Mouse (Mus musculus) forebrain, embryonic 15.5 days (tissue): Measurements from ENCODE around the gene Lypla2. TPM values are rescaled to one million over a fixed set of nuclear protein-coding genes. Genes with fewer than 3 reads are reported as not detected.

Source experiments
- ATAC-seq: fragments of 200-750 bp; cut with Nextera tagmentation; replicated peaks from 2 replicates; pipeline ENCODE4 v1.8.0; 2017; ENCODE audit warnings: mild to moderate bottlenecking, moderate TSS enrichment, moderate library complexity
- H3K27ac ChIP-seq: fragments of 300-500 bp; sonication (generic); replicated peaks from 2 replicates; pipeline ENCODE4 v1.5.1; 2015; ENCODE audit warnings: mild to moderate bottlenecking, inconsistent platforms
- H3K27me3 ChIP-seq: fragments of 300-500 bp; sonication (generic); 2 replicates; pipeline ENCODE4 v1.6.1; 2015; ENCODE audit warnings: inconsistent platforms
- H3K36me3 ChIP-seq: fragments of 300-500 bp; sonication (generic); 2 replicates; pipeline ENCODE4 v1.6.1; 2015; ENCODE audit warnings: mild to moderate bottlenecking, inconsistent platforms
- H3K4me1 ChIP-seq: fragments of 300-500 bp; sonication (generic); 2 replicates; pipeline ENCODE4 v1.6.1; 2015; ENCODE audit warnings: inconsistent platforms
- H3K4me2 ChIP-seq: fragments of 300-500 bp; sonication (generic); replicated peaks from 2 replicates; pipeline ENCODE4 v1.6.1; 2015; ENCODE audit warnings: mild to moderate bottlenecking, inconsistent platforms
- H3K4me3 ChIP-seq: fragments of 300-500 bp; sonication (generic); 2 replicates; pipeline ENCODE4 v1.5.1; 2015; ENCODE audit warnings: mild to moderate bottlenecking, inconsistent platforms
- H3K9ac ChIP-seq: fragments of 300-500 bp; sonication (generic); replicated peaks from 2 replicates; pipeline ENCODE4 v1.6.1; 2015; ENCODE audit warnings: mild to moderate bottlenecking, inconsistent platforms
- H3K9me3 ChIP-seq: fragments of 300-500 bp; sonication (generic); 2 replicates; pipeline ENCODE4 v1.6.1; 2016; ENCODE audit warnings: inconsistent platforms
- WGBS: fragments of 180-500 bp; shearing (Covaris S2); methylation state at CpG from one replicate; pipeline ENCODE4 v1.1.7; 2015; ENCODE audit warnings: mixed read lengths; 5-methylcytosine and 5-hydroxymethylcytosine counted together
- polyA plus RNA-seq: library from polyadenylated mRNA; unstranded; fragments of >200 nt; fragmentation: Nextera tagmentation; extraction: Ambion mirVana; gene quantifications from 2 replicates; pipeline ENCODE4 v1.2.1, GENCODE M21; 2015

The Lypla2 gene
- polyA plus RNA-seq, 1 experiment from 2014 or later: 180 TPM

DNA sequence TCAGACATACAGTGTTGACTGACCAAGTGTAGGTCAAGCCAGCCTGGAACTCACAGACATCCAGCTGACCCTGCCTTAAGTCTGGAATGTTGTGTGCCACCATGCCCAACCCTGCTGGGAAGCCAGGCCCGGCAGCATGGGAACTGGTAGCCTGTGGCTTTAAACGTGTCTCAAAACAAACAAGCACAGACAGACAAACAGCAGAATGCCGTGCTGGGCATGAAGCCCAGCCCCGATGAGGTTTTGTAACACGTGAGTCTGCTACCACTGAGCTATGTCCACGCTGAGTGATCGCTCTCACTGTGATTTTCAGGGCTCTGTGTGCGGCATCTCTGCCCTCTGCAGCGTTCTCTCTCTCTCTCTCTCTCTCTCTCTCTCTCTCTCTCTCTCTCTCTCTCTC is 16.5 kb downstream of the Lypla2 start:
- Histone ChIP-seq H3K4me1 (no peaks in the 10 kb centered on the region), H3K4me3 (no peak overlapping the region), H3K4me2 (no peak overlapping the region), H3K27ac (no peak overlapping the region), H3K9ac (no peak overlapping the region), H3K36me3 (peaks cover 37% of the 10 kb centered on the region), H3K27me3 (no peaks in the 10 kb centered on the region), H3K9me3 (no peaks in the 10 kb centered on the region)
- WGBS: 82% methylated on average over 9 of the region's 9 CpGs
- ATAC-seq: no peak

DNA sequence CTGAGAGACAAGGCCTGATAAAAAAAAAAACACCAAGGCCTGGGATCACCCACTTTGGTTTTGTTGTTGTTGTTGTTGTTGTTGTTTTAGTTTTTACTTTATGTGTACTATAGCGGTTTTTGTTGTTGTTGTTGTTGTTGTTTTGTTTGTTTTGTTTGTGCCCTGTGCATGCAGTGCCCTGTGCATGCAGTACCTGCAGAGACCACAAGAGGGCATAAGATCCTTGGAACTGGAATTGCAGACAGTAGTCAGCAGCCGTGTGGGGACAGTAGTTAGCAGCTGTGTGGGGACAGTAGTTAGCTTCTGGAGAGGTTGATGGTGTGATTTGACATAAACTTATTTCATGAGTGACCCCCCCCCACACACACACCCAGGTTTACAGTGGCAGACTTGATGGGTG is 18.2 kb downstream of the Lypla2 start:
- H3K36me3 ChIP-seq: peaks cover 37% of the 10 kb centered on the region

DNA sequence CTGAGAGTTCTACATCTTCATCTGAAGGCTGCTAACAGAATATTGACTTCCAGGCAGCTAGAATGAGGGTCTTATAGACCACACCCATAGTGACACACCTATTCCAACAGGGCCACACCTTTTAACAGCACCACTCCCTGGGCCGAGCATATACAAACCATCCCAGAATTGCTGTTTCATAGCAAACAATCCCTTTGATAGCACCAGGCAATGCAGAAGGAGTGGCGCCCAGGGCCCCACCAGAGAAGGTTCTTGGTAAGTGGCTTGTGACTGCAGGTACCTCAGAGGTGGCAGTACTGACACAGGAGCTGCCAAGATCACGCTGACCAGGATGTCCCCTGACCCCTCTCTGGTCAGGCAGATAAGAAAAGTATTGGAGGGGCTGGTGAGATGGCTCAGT is 19.2 kb downstream of the Lypla2 start:
- H3K4me3 ChIP-seq: no peak overlapping the region
- no peak overlapping the region for H3K27ac ChIP-seq
- H3K9me3 ChIP-seq: no peaks in the 10 kb centered on the region
- no peak overlapping the region for H3K4me2 ChIP-seq
- WGBS: 92% methylated on average over 3 of the region's 3 CpGs
- H3K36me3 ChIP-seq: peaks cover 28% of the 10 kb centered on the region
- no peak overlapping the region for H3K9ac ChIP-seq
- peaks cover 2% of the 10 kb centered on the region for H3K4me1 ChIP-seq
- no peak for ATAC-seq
- no peaks in the 10 kb centered on the region for H3K27me3 ChIP-seq

More for the DNA sequence above, 18.2 kb downstream of the Lypla2 start:
- no peaks in the 10 kb centered on the region for H3K27me3 ChIP-seq
- WGBS: 14% methylated on average over 2 of the region's 2 CpGs
- no peak overlapping the region for H3K27ac ChIP-seq
- H3K9me3 ChIP-seq: no peaks in the 10 kb centered on the region
- H3K4me3 ChIP-seq: no peak overlapping the region
- peak; percentile 67; the same call in 1 of the 2 replicates for ATAC-seq
- no peak overlapping the region for H3K4me2 ChIP-seq
- no peaks in the 10 kb centered on the region for H3K4me1 ChIP-seq
- H3K9ac ChIP-seq: no peak overlapping the region

DNA sequence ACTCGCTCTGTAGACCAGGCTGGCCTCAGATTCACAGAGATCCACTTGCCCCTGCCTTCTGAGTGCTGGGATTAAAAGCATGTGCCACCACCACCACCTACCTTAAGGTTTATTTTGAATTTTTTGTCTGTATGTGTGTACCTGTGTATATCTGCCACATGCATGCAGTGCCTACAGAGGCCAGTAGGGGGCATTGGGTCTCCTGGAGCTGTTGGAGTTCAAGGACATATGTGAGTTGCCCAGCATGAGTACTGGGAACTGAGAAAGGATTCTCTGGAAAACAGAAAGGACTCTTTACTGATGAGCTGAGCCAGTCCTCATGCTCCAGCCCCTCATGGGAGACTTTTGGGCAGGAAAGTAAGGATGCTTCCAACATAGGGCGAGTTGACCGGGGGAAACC is 20.9 kb downstream of the Lypla2 start:
- 95% methylated on average over 3 of the region's 3 CpGs for WGBS
- no peak for ATAC-seq
- Histone ChIP-seq H3K9me3 (no peaks in the 10 kb centered on the region), H3K27me3 (no peaks in the 10 kb centered on the region), H3K4me3 (no peak overlapping the region), H3K9ac (no peak overlapping the region), H3K4me1 (peaks cover 14% of the 10 kb centered on the region), H3K4me2 (no peak overlapping the region), H3K27ac (no peak overlapping the region), H3K36me3 (peaks cover 28% of the 10 kb centered on the region)

DNA sequence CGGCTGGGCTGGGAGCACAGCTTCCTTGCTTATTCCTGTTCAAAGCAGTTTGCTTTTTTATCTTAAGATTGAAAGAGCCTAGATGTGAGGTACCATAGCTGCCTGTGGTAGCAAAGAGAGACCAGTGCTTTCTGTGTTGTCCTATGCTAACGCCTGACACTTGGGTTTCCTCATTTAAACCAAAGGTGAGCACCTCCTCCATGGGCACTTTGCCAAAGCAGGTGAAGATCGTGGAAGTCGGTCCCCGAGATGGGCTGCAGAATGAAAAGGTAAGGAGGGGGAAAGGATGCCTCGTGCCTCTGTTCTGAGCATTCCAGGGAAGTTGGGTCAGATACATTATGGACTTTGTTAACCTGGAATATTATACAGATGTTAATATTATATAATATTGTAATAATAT is 22.1 kb downstream of the Lypla2 start:
- Histone ChIP-seq H3K4me2 (no peak overlapping the region), H3K4me3 (no peak overlapping the region), H3K9me3 (no peaks in the 10 kb centered on the region), H3K36me3 (peaks cover 20% of the 10 kb centered on the region), H3K4me1 (peaks cover 19% of the 10 kb centered on the region), H3K27ac (no peak overlapping the region), H3K27me3 (no peaks in the 10 kb centered on the region), H3K9ac (no peak overlapping the region)
- WGBS: 92% methylated on average over 6 of the region's 6 CpGs
- ATAC-seq: no peak

DNA sequence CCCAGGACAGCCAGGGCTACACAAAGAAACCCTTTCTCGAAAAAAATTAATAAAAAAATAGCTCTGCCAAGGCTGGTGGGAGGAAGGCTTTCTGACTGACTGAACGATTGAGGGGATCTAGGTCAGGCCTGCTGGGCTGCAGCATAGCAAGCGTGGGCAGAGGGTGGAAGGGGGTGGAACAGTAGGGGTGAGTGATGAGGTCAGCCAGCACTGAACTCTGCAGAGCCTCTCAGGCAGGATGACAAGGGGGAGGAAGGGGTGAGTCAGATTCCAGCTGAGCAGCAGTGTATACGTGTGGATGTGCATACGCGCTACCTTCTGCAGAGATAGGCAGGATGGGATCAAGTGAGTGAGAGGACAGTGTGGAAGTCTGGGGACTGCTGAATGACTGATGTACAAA is 22.5 kb downstream of the Lypla2 start:
- no peaks in the 10 kb centered on the region for H3K9me3 ChIP-seq
- H3K27me3 ChIP-seq: no peaks in the 10 kb centered on the region
- H3K4me1 ChIP-seq: peaks cover 19% of the 10 kb centered on the region
- no peak overlapping the region for H3K4me2 ChIP-seq
- 74% methylated on average over 6 of the region's 6 CpGs for WGBS
- no peak overlapping the region for H3K27ac ChIP-seq
- no peak for ATAC-seq
- peaks cover 16% of the 10 kb centered on the region for H3K36me3 ChIP-seq
- no peak overlapping the region for H3K4me3 ChIP-seq
- no peak overlapping the region for H3K9ac ChIP-seq

DNA sequence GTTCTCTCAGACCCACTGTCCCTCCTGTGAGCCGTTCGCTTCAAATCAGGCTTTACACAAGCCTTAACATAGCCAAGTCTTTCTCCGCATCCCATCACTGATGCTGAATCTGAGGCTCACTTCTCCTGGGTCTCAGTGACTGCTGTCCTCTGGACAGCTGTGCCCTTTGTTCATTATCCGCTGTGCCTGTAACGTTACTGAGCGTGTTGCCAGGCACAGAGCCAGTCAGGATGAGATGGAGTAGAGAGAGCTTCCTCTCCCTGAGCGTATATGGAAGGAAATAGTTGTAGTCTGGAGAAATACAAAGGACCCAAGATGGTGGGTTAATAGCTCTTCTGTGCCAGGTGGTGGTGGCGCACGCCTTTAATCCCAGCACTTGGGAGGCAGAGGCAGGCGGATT is 23.0 kb downstream of the Lypla2 start:
- H3K4me3 ChIP-seq: no peak overlapping the region
- no peak overlapping the region for H3K4me2 ChIP-seq
- H3K9me3 ChIP-seq: no peaks in the 10 kb centered on the region
- WGBS: 83% methylated on average over 10 of the region's 10 CpGs
- ATAC-seq: no peak
- peaks cover 19% of the 10 kb centered on the region for H3K4me1 ChIP-seq
- peaks cover 15% of the 10 kb centered on the region for H3K36me3 ChIP-seq
- H3K27me3 ChIP-seq: no peaks in the 10 kb centered on the region
- H3K27ac ChIP-seq: no peak overlapping the region
- H3K9ac ChIP-seq: no peak overlapping the region

DNA sequence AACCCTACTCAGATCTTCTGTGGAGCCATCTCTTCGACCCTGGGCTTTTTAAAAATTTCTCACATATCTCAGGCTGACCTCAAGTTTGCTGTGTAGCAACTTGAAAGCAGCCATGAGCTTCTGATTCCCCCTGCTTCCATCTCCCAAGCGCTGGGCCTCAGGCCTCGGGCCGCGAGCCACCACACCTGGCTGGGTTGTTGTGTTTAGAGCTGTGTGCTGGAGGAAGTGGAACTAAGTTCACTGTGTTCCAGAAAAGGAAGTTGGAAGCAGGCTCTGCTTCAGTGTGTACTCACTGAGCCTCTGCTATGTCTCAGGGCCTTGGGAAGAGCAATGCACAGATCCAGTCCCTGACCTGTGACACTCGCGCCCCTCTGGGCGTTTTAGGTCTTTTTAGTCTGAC is 24.3 kb downstream of the Lypla2 start:
- Histone ChIP-seq H3K27ac (no peak overlapping the region), H3K27me3 (no peaks in the 10 kb centered on the region), H3K9me3 (no peaks in the 10 kb centered on the region), H3K9ac (no peak overlapping the region), H3K36me3 (peaks cover 15% of the 10 kb centered on the region), H3K4me3 (no peak overlapping the region), H3K4me1 (peaks cover 19% of the 10 kb centered on the region), H3K4me2 (no peak overlapping the region)
- 90% methylated on average over 8 of the region's 8 CpGs for WGBS
- ATAC-seq: no peak

DNA sequence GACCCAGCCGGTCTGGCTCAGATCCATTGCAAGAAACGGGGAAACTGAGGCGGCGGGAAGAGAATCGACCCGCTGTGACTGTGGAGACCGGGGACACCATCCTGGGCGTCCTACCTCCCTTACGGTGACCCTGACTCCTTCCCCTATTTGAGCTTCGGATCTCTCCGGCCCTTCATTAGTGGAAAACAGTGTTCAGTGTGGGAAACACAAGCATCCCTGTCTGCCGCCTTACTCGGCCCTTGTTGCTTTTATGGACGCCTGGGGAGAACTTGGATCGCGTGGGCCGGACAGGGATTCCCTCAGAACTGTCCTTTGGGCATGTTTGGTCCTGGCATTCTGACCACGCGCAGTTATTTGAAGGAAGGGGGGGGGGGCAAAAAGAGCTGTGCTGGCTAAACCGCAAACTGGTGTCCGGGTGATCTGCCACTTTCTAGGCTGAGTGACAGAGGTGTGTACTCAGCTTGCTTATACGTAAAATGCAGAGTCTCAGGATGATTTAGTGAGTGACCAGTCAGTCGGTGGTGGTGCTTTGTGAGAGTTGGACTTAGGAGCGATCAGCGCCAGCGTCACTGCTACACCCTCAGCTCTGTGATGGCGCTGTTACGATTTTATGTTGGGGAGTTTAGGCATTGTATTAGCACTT is 25.6 kb downstream of the Lypla2 start:
- H3K4me1 ChIP-seq: peaks cover 19% of the 10 kb centered on the region
- H3K9me3 ChIP-seq: no peaks in the 10 kb centered on the region
- peak; percentile 24 for ATAC-seq
- peak overlapping the region; percentile 54 for H3K4me3 ChIP-seq
- peak overlapping the region; percentile 64 for H3K9ac ChIP-seq
- no peaks in the 10 kb centered on the region for H3K27me3 ChIP-seq
- peaks cover 10% of the 10 kb centered on the region for H3K36me3 ChIP-seq
- 2% methylated on average over 28 of the region's 28 CpGs for WGBS
- H3K27ac ChIP-seq: peak overlapping the region; percentile 79
- H3K4me2 ChIP-seq: peak overlapping the region; percentile 85

DNA sequence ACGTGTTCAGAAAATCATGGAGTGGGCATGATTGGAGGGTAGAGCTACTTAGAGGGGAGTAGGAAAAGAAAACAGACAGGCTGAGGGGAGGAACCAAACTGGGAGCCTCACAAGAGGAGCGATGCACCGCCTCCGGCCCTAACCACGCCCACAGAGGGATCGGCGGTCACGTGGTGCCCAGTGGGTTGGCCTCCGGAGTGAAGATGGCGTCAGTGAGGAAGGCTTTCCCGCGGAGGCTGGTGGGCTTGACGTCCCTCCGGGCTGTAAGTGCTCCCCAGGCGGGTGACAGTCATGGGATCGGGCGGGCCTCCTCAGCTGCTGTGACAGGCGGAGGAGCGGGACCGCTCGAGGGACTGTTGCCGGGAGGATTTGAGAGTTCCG is 26.2 kb downstream of the Lypla2 start, which contains the start of gene Hmgcl:
Gene Hmgcl, plus strand, starts transcription at position 171 of the 381 bp plus-strand sequence.
- H3K9ac ChIP-seq: peak within 1 kb of the TSS; percentile 64
- no peaks in the 10 kb centered on the region for H3K9me3 ChIP-seq
- H3K4me3 ChIP-seq: peak within 1 kb of the TSS; percentile 54
- peak within 1 kb of the TSS; percentile 85 for H3K4me2 ChIP-seq
- under 1% methylated on average over 23 of the region's 23 CpGs for WGBS
- peaks cover 5% of the 10 kb centered on the region for H3K36me3 ChIP-seq
- peak within 1 kb of the TSS; percentile 79 for H3K27ac ChIP-seq
- ATAC-seq: peak; percentile 95
- H3K27me3 ChIP-seq: no peaks in the 10 kb centered on the region
- peaks cover 19% of the 10 kb centered on the region for H3K4me1 ChIP-seq

DNA sequence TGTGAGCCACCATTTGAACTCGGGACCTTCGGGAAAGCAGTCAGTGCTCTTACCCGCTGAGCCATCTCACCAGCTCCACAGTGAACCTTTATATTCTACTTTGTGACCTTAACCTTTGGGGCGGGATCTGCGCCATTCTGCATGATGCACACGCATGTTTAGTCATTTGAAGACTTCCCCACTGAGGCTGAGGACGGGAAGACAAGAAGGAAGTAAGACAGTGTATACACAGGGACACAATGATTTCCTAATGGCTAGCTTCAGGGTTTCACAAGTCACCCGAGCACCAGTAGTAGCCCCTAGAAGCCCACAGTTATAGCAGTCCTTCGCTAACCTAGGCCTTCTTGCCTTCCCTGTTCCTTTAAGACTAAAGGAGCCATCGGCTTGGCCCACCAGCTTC is 26.7 kb downstream of the Lypla2 start:
- peak; percentile 41 for ATAC-seq
- Histone ChIP-seq H3K4me2 (peak overlapping the region; percentile 85), H3K4me1 (peaks cover 19% of the 10 kb centered on the region), H3K27ac (peak overlapping the region; percentile 79), H3K4me3 (peak overlapping the region; percentile 54), H3K9me3 (no peaks in the 10 kb centered on the region), H3K36me3 (peaks cover 4% of the 10 kb centered on the region; the same call in 1 of the 2 replicates), H3K9ac (peak overlapping the region; percentile 64), H3K27me3 (no peaks in the 10 kb centered on the region)
- WGBS: 71% methylated on average over 10 of the region's 10 CpGs

DNA sequence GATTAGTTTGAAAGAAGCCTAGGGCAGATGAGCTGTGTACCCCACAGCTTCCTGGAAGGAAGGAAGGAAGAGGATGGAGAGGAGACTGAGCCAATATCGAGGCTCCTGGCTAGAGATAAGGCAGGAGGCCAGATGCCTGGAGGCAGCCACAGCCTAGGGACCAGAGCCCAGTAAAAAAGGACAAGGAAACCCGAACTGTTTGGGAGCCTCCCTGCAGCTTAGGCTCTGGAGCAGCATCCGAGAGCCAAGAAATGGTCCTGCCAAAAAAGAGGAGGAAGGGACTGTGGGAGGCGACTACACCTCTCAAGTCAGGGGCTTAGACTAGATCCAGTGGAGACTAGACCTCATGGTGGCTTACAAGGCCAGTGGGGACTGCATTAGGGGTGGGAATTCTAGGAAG is 29.0 kb downstream of the Lypla2 start:
- Histone ChIP-seq H3K9me3 (no peaks in the 10 kb centered on the region), H3K4me1 (peaks cover 19% of the 10 kb centered on the region), H3K4me2 (no peak overlapping the region), H3K9ac (0 out of 2 replicates have a peak overlapping the region, but pooled peaks have one; percentile 6), H3K36me3 (peaks cover 12% of the 10 kb centered on the region; the same call in 1 of the 2 replicates), H3K27me3 (no peaks in the 10 kb centered on the region), H3K27ac (no peak overlapping the region), H3K4me3 (no peak overlapping the region)
- ATAC-seq: no peak
- 52% methylated on average over 4 of the region's 4 CpGs for WGBS

DNA sequence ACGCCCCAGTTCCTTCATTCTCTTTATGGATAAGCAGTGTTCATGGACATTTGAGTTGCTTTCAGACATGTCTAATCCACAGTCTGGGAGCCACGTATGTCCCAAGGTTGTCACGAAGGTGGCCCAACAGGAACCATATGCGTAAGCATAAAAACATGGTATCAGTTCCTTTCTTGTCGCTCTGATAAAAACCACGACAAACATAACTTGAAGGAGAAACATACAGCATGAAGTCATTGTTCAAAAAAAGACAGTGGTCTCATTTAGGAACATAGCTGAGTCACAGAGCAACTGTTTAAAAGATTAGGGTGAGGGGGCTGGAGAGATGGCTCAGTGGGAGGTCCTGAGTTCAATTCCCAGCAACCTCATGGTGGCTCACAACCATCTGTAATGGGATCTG is 30.2 kb downstream of the Lypla2 start:
- Histone ChIP-seq H3K36me3 (peaks cover 12% of the 10 kb centered on the region; the same call in 1 of the 2 replicates), H3K9me3 (no peaks in the 10 kb centered on the region), H3K4me1 (peaks cover 8% of the 10 kb centered on the region), H3K9ac (no peak overlapping the region), H3K4me2 (no peak overlapping the region), H3K27me3 (no peaks in the 10 kb centered on the region), H3K4me3 (no peak overlapping the region), H3K27ac (no peak overlapping the region)
- WGBS: 91% methylated on average over 6 of the region's 6 CpGs
- no peak for ATAC-seq
